Mouse (Mus musculus): Measurements from ENCODE around the gene Phf19.

GRCm38 (mm10) chr2:34920144-34920543, 6.3 kb upstream of the Phf19 start:
- no peak for TF ChIP-seq POLR2A (IDR thresholded peaks at IDR 0.05; ENCODE audit: control insufficient read depth, low read depth, low read length)
- no peak for TF ChIP-seq CTCF (IDR thresholded peaks at IDR 0.05; ENCODE audit: control insufficient read depth, insufficient read depth, insufficient replicate concordance, low read depth, low read length)
